Mouse (Mus musculus) embryo, embryonic 9.5 days (tissue): ENCODE measurements around the gene Mut.

Experiments
- DNase-seq: peaks from one replicate; pipeline ENCODE4 v3.0.0-alpha.2; 2017; ENCODE audit errors: extremely low spot score

Mut gene

GRCm38 (mm10) chr17:40934420-40935231 lies at the start of gene Mut, which contains the start of gene Cenpq:
Gene Mut (plus strand): TSS chr17:40934685.
Gene Cenpq (minus strand): TSS chr17:40935047.
- DNase-seq, result peak; percentile 94

DNA sequence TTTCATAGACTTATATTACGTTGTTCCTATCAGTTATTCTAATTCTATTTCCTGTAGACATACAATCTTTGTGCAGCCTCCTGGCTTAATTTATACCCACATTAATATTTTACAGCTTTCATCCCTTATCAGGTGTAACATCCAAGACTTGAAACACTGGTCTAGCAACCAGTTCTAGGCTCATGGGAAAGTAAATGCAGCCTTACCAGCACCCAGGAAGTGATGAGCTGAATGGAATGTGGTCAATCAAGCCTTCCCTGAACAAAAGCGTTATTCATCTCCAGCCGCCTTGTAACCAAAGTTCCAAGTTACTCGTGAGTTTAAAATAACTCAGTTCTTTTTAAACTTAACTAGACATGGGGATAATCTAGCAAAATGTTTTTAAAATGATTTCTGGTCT lies 49.3 kb upstream of the Mut start:
- no peak for DNase-seq

GRCm38 (mm10) chr17:40887849-40888536 lies 46.5 kb upstream of the Mut start:
- DNase-seq, result no peak

DNA sequence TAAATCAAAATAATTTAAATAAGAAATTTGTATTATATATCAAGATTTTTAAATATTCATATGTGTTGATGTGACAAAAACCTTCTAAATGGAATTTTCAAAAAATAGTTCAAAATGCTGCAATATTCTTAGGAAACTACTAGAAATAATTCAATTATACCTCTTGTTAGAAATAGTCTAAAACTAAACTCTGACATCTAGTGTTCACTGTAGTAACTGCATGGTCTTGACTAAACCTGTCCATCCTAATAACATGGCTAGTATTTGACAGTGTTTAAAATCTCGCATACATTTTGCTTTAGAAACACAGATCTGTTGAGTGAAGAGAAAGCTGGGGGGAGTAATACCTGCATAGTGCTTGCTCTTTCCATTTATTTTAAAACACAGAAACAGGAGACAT lies 37.6 kb upstream of the Mut start:
- DNase-seq, result no peak

DNA sequence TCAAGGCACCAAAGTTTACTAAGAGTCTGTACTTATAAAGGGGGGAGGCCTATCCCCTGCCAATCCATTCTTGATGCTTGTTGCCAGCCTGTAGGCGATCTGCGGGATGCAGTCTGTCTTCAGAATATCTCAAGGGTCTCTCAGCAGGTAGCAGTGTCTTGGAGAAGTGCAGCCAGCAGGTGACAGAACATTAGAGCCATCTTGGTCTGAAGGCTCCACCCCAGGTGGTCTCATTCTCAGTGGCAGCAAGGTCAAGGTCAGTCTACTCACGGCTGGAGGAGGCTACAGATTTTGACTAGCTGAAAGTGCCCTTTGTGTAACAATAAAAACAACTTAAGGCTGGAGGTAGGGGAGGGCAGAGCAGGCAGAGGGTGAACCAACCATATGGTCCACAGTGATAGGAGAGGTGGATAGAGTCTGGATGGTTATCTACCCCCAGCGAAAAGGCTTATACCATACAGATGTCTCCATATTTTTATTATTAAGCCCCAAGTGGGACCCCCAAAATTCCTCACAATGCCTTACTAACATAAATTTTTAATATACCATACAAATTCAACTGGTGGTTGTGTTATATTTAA lies 34.6 kb upstream of the Mut start:
- DNase-seq, result no peak

DNA sequence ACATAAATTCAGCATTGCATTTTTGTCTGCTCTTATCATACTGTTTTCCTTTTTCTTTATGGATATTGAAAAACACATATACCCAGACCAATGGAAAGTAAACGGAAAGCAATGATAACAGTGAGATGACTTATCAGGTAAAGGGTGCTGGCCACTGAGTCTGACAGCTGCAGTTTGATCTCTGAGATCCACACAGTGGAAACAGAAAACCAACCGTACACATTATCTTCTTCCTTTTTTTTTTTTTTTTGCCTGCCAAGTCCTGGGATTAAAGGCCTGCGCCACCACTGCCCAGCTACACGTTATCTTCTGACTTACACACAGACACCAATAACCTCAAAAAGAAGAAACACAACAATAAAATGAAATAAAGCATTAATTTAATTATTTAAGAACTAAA lies 31.1 kb upstream of the Mut start:
- DNase-seq, result no peak

GRCm38 (mm10) chr17:40904056-40904597 lies 30.4 kb upstream of the Mut start:
- no peak for DNase-seq

DNA sequence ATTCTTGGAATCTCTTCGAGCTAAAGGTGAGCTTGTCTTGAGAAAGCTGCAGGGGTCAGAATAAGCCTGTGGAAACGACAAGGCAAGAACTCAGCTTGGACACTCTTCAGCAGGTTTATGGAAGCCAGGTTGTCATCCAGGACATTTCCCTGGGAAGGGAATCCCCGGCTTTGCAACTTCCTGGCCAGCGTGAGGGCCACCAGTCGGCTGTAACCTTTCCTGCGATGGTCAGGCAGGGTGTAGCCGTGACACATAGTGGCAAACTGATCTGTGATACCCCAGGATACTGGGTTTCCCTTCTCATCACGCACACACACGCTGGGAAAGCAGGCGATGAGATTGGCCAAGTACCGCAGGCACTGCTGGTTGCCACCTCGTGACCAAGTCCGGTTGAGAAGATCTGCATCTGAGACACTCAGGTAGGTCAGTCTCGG lies 29.7 kb upstream of the Mut start:
- peak; percentile 22 for DNase-seq

GRCm38 (mm10) chr17:40914250-40914649 lies 20.2 kb upstream of the Mut start, which contains the start of gene Glyatl3:
Gene Glyatl3 (minus strand): TSS chr17:40914350.
- DNase-seq, result no peak

GRCm38 (mm10) chr17:40915499-40915898 lies 19.0 kb upstream of the Mut start:
- DNase-seq, result no peak

DNA sequence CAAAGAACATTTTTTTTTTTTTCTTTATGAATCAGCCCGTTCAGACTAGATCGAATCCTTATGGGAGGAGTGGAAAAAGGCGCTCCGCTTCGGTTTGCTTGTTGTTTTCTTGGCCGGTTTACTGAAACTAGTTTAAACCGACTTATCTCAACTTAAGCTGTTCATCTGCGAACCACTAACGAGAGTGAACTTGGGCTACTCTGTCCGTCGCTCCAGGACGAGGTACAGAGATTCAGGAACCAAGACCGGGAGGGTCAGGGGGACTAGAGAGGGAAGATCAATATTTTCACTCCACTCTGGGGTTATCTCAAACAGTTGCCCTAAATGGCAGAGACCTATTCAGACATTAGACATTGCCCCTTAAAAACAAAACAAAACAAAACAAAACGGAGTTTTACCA lies 500 bp upstream of the Mut start:
- DNase-seq, result no peak

DNA sequence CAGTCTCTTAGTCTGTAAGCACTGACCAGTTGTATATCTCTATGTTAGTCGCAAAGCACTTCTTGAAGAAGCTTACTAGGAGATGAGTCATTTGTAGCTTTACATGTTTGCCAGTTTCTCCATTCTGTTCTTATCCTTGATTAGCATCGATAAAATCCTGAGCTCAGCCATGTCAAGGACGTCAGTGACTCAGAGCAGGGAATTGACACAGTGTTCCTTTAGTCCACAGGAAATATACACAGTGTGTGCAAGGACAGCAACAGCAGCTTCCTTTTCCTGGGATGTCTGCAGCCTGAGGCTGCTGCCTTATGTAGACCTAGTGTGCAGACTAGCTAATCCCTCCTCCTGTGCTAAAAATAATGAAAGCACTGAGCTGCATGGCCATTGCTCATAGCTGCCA lies 14.0 kb downstream of the Mut start:
- no peak for DNase-seq

GRCm38 (mm10) chr17:40977914-40978313 lies 43.4 kb downstream of the Mut start:
- peak; percentile 1 for DNase-seq

GRCm38 (mm10) chr17:40992102-40992501 lies 57.6 kb downstream of the Mut start:
- DNase-seq, result no peak
